Mouse (Mus musculus) thymus, adult 2 months (tissue): ENCODE results near the gene Sulf2.

ENCODE experiments used
- CTCF ChIP-seq: fragments of 200-500 bp; IDR thresholded peaks from 2 replicates; pipeline ENCODE4 v1.5.1; 2012; ENCODE audit warnings: mild to moderate bottlenecking, control low read depth, low read length, moderate library complexity, borderline replicate concordance; ENCODE audit not compliant: control insufficient read depth, poor library complexity, insufficient read depth; ENCODE audit errors: extremely low read depth
- POLR2A ChIP-seq: fragments of 200-500 bp; IDR thresholded peaks from 2 replicates; pipeline ENCODE4 v1.6.1; 2012; ENCODE audit warnings: mild to moderate bottlenecking, low read length, control low read depth, moderate library complexity; ENCODE audit not compliant: control insufficient read depth, poor library complexity, insufficient read depth; ENCODE audit errors: extremely low read depth

GRCm38 (mm10) chr2:166189191-166189590 lies 33.7 kb upstream of the Sulf2 start:
- no peak for TF ChIP-seq CTCF
- TF ChIP-seq POLR2A = no peak
